ENCODE assay signal across 20 mouse cellular contexts in the genomic region with DNA sequence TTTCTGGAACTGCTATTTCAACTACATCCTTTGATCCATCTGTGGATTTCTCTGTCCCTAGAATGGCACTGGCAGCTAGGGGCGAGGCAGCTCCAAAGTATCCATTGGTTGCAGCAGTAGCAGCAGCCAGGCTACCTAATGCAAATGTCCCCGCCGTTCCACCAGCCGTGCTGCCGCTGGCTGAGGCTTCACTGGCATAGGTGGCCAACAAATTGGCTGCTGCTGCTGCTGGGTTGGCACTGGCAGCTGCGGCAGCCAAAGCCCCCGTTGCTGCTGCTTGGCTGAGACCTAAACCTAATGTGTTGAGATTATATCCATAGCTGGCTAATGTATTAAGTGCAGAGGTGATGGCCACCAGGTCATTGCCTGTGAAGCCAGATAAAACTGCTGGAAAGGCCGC.
A peak's percentile ranks its signal among the peaks of the same experiment; 100 is the strongest.
DNase-seq lines count a peak whose midpoint lies in the region; ATAC-seq and TF ChIP-seq lines count a peak whose summit lies in the region.
"Had no signal": no experiment of that assay in that cellular context is flagged by ENCODE, and none has a peak within 500 bp of the region (broad histone marks: within the 10 kb centered on the region; RNA-seq: fewer than 3 reads in every experiment).

No protein-coding gene starts in this region.

- WGBS in hindbrain, embryonic 16.5 days: 84% methylated on average over 8 of the region's 8 CpGs
- WGBS in hindbrain, embryonic 10.5 days: 92% methylated on average over 8 of the region's 8 CpGs
- WGBS in midbrain, postnatal 0 days: 88% methylated on average over 8 of the region's 8 CpGs
- 90% methylated on average over 8 of the region's 8 CpGs for WGBS in midbrain, embryonic 14.5 days

- H3K4me1 ChIP-seq in hindbrain, embryonic 16.5 days (ENCODE audit: control insufficient read depth, insufficient read depth, low read depth, low read length): no peaks in the 10 kb centered on the region
- H3K4me1 ChIP-seq in hindbrain, embryonic 10.5 days (replicated peaks): peaks cover 5% of the 10 kb centered on the region; the same call in 1 of the 2 replicates
- no peaks in the 10 kb centered on the region for H3K4me1 ChIP-seq in midbrain, postnatal 0 days (ENCODE audit: insufficient read depth, low read length)
- 0 out of 2 replicates have a peak, but pooled peaks cover 5% of the 10 kb centered on the region for H3K4me1 ChIP-seq in midbrain, embryonic 14.5 days (ENCODE audit: control insufficient read depth, insufficient read depth, low read length)
- H3K4me1 ChIP-seq: embryonic facial prominence, embryonic 12.5 days; forebrain, embryonic 15.5 days; heart, embryonic 15.5 days had no signal

- H3K36me3 ChIP-seq in hindbrain, embryonic 16.5 days (ENCODE audit: control insufficient read depth, insufficient read depth, low read length): no peaks in the 10 kb centered on the region
- H3K36me3 ChIP-seq in hindbrain, embryonic 10.5 days: peaks cover 4% of the 10 kb centered on the region; the same call in 1 of the 2 replicates
- peaks cover 4% of the 10 kb centered on the region; the same call in 1 of the 2 replicates for H3K36me3 ChIP-seq in midbrain, postnatal 0 days (ENCODE audit: insufficient read depth, low read length)
- peaks cover 7% of the 10 kb centered on the region; the same call in 1 of the 2 replicates for H3K36me3 ChIP-seq in midbrain, embryonic 14.5 days (ENCODE audit: control insufficient read depth, insufficient read depth, low read length)
- H3K36me3 ChIP-seq: embryonic facial prominence, embryonic 12.5 days; forebrain, embryonic 15.5 days; heart, embryonic 15.5 days had no signal

- H3K27me3 ChIP-seq in hindbrain, embryonic 16.5 days (replicated peaks; ENCODE audit: control insufficient read depth, insufficient read depth, low read length): no peaks in the 10 kb centered on the region
- H3K27me3 ChIP-seq in hindbrain, embryonic 10.5 days (ENCODE audit: insufficient read depth, poor library complexity, severe bottlenecking): no peaks in the 10 kb centered on the region
- no peaks in the 10 kb centered on the region for H3K27me3 ChIP-seq in midbrain, postnatal 0 days (ENCODE audit: insufficient read depth, low read length)
- H3K27me3 ChIP-seq in midbrain, embryonic 14.5 days (ENCODE audit: control insufficient read depth, insufficient read depth, low read length): no peaks in the 10 kb centered on the region
- H3K27me3 ChIP-seq: CH12.LX; embryonic facial prominence, embryonic 12.5 days; forebrain, embryonic 15.5 days; heart, embryonic 15.5 days; Patski had no signal

- no peak overlapping the region for H3K9ac ChIP-seq in hindbrain, embryonic 16.5 days (ENCODE audit: low read depth, low read length)
- no peak overlapping the region for H3K9ac ChIP-seq in midbrain, postnatal 0 days (replicated peaks; ENCODE audit: low read length, poor library complexity, severe bottlenecking)
- H3K9ac ChIP-seq in midbrain, embryonic 14.5 days (replicated peaks; ENCODE audit: low read length): no peak overlapping the region
- H3K9ac ChIP-seq: embryonic facial prominence, embryonic 12.5 days; forebrain, embryonic 15.5 days; heart, embryonic 15.5 days had no signal

- H3K4me2 ChIP-seq in hindbrain, embryonic 16.5 days (ENCODE audit: low read length): no peak overlapping the region
- no peak overlapping the region for H3K4me2 ChIP-seq in midbrain, postnatal 0 days (ENCODE audit: low read depth, low read length, poor library complexity, severe bottlenecking)
- H3K4me2 ChIP-seq in midbrain, embryonic 14.5 days (ENCODE audit: low read length): no peak overlapping the region
- H3K4me2 ChIP-seq: embryonic facial prominence, embryonic 12.5 days; forebrain, embryonic 15.5 days; heart, embryonic 11.5 days; heart, embryonic 15.5 days had no signal

- no peak overlapping the region for H3K27ac ChIP-seq in hindbrain, embryonic 16.5 days (ENCODE audit: low read depth, low read length)
- H3K27ac ChIP-seq in hindbrain, embryonic 10.5 days: no peak overlapping the region
- H3K27ac ChIP-seq in midbrain, postnatal 0 days (ENCODE audit: low read depth, low read length): 0 out of 2 replicates have a peak overlapping the region, but pooled peaks have one; percentile 18
- H3K27ac ChIP-seq in midbrain, embryonic 14.5 days (replicated peaks; ENCODE audit: low read depth, low read length): no peak overlapping the region
- H3K27ac ChIP-seq: embryonic facial prominence, embryonic 12.5 days; forebrain, embryonic 15.5 days; heart, adult 2 months; heart, embryonic 15.5 days had no signal

- no peak overlapping the region for H3K4me3 ChIP-seq in hindbrain, embryonic 16.5 days (ENCODE audit: low read length)
- no peak overlapping the region for H3K4me3 ChIP-seq in hindbrain, embryonic 10.5 days
- H3K4me3 ChIP-seq in midbrain, postnatal 0 days (ENCODE audit: low read depth, low read length): no peak overlapping the region
- no peak overlapping the region for H3K4me3 ChIP-seq in midbrain, embryonic 14.5 days (replicated peaks; ENCODE audit: low read depth, low read length)
- H3K4me3 ChIP-seq: embryonic facial prominence, embryonic 12.5 days; forebrain, embryonic 15.5 days; heart, adult 2 months; heart, embryonic 15.5 days had no signal

- ATAC-seq in hindbrain, embryonic 16.5 days: peak; percentile 51
- no peak for ATAC-seq in midbrain, postnatal 0 days (ENCODE audit: low FRiP score)
- ATAC-seq in midbrain, embryonic 14.5 days (ENCODE audit: low FRiP score, low TSS enrichment): no peak
- ATAC-seq: activated CD4-positive, CD25-positive, alpha-beta regulatory T cell, adult 4 months; forebrain, embryonic 15.5 days; Patski had no signal

- no peaks in the 10 kb centered on the region for H3K9me3 ChIP-seq in hindbrain, embryonic 16.5 days (ENCODE audit: control insufficient read depth, low read length)
- no peaks in the 10 kb centered on the region for H3K9me3 ChIP-seq in hindbrain, embryonic 10.5 days
- H3K9me3 ChIP-seq in midbrain, postnatal 0 days (ENCODE audit: low read length): no peaks in the 10 kb centered on the region
- H3K9me3 ChIP-seq in midbrain, embryonic 14.5 days (ENCODE audit: control insufficient read depth, low read length): no peaks in the 10 kb centered on the region
- H3K9me3 ChIP-seq: embryonic facial prominence, embryonic 12.5 days; forebrain, embryonic 15.5 days; heart, embryonic 15.5 days had no signal

- peak; percentile 29 to 36 for DNase-seq in cerebellum, postnatal 14 days
- no peak for DNase-seq in cerebellum, adult 11 months
- DNase-seq in hindbrain, embryonic 10.5 days (ENCODE audit: low spot score): no peak
- DNase-seq in midbrain, postnatal 0 days (ENCODE audit: low spot score): peak; percentile 15
- DNase-seq in midbrain, embryonic 14.5 days: no peak
- no peak for DNase-seq in lung, postnatal 25 days (ENCODE audit: low spot score)
- DNase-seq: adrenal gland, postnatal 14 days; cerebellum, adult 2 months; cerebellum, postnatal 25 days; gastrocnemius, postnatal 36 days; heart, adult 2 months; heart, postnatal 14 days had no signal

- no peak for TF ChIP-seq CTCF in midbrain, postnatal 0 days (IDR thresholded peaks at IDR 0.05)

Comparison
In these comparisons a context has a peak if more than half of its experiments do, and no peak if none do; other contexts are left out.
1. DNase-seq: peak in cerebellum, postnatal 14 days (2 of 2) and midbrain, postnatal 0 days (single experiment); none in cerebellum, adult 11 months (single experiment), hindbrain, embryonic 10.5 days (single experiment), midbrain, embryonic 14.5 days (single experiment) and lung, postnatal 25 days (single experiment).